Mouse (Mus musculus): ENCODE measurements at regions not wholly inside any gene's neighbourhood (a gene's known extent, or its start where the extent isn't known, plus 50 kb on each side); places are given as distances from the start of the nearest gene placed in this dataset.

DNA sequence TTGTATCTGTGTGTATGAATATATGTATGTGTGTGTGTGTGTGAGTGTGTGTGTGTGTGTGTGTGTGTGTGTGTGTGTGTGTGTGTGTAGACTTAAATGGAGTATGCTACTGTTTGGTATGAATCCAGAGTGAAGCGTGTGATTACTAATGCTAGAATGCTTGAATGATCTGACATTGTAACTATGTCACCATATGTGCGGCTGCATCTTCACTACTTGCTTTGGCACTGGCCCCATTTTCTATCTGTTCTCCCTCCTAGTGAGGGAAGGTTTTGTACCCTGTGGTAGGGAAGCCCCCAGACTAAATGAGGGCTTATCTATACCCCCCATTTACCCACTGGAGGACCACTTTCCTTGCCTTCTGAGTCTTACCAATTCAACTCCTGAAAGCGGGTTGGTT, 74.2 kb upstream of the Olig3 start:
- TF ChIP-seq CTCF (IDR thresholded peaks at IDR 0.05; ENCODE audit: low read depth), result no peak
- TF ChIP-seq EP300 (IDR thresholded peaks at IDR 0.05; ENCODE audit: low read depth), result no peak

Data from liver, postnatal 0 days (tissue).